Mouse (Mus musculus): ENCODE measurements around the gene Tmem72. TPM values are rescaled to one million over a fixed set of nuclear protein-coding genes. Genes with fewer than 3 reads are reported as not detected.
A peak's percentile ranks its signal among the peaks of the same experiment; 100 is the strongest.

Tmem72 gene
- polyA plus RNA-seq, 1 experiment = not detected

DNA sequence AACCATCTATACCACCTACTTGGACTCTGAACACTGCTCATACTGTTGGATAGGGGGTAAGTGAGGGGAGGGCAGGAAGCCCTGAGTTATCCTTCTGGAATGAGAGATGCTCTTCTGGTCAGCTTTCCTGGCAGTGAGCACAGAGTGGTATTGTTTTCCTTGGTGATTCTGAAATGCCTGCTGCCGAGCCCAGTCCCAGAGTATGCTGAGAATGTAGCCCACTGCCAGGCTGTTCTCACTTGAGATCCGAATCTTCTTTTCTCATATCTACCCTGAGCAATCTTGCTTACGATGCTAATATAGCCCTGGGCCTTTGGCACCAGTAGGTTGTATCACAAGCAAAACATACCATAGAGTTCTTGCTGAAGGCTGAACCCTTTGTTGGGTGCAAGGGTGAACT is 22.4 kb downstream of the Tmem72 start:
- WGBS = 80% methylated on average over 3 of the region's 3 CpGs
- H3K27me3 ChIP-seq (ENCODE audit: control insufficient read depth, insufficient read depth, low read length) = no peaks in the 10 kb centered on the region
- no peaks in the 10 kb centered on the region; the same call in 1 of the 2 replicates for H3K4me1 ChIP-seq (ENCODE audit: control insufficient read depth, insufficient read depth, insufficient read length, low read length)
- no peak overlapping the region for H3K27ac ChIP-seq (ENCODE audit: insufficient read depth, low read depth, low read length)
- H3K36me3 ChIP-seq (ENCODE audit: control insufficient read depth, insufficient read depth, low read length) = no peaks in the 10 kb centered on the region
- no peak overlapping the region for H3K4me3 ChIP-seq (ENCODE audit: low read depth, low read length)
- TF ChIP-seq POLR2A (IDR thresholded peaks at IDR 0.05; ENCODE audit: low read depth, low read length) = no peak
- TF ChIP-seq CTCF (IDR thresholded peaks at IDR 0.05; ENCODE audit: extremely low read depth, insufficient read length, insufficient replicate concordance, low read depth, low read length) = no peak

DNA sequence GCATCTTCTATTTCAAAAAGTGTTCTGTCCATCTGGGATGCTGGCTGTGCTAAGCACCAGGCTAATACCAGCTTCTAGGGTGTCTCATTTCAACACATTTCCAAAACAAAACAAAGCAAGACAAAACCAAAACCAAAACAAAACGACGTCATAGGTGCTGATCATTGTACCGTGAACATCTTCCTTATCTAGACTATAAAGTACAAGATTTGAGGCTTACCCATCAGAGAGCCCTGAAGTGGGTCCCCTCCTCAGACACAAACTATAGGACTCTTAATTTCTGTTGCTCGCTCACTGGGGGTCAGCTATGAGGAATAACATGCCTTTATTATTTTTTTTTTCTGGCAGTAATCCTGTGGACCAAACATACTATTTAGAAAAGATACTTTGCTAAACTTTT is 23.1 kb downstream of the Tmem72 start:
- 53% methylated on average over 4 of the region's 4 CpGs for WGBS
- Histone ChIP-seq H3K27ac (ENCODE audit: insufficient read depth, low read depth, low read length) (no peak overlapping the region), H3K4me1 (ENCODE audit: control insufficient read depth, insufficient read depth, insufficient read length, low read length) (no peaks in the 10 kb centered on the region; the same call in 1 of the 2 replicates), H3K27me3 (ENCODE audit: control insufficient read depth, insufficient read depth, low read length) (no peaks in the 10 kb centered on the region), H3K4me3 (ENCODE audit: low read depth, low read length) (no peak overlapping the region), H3K36me3 (ENCODE audit: control insufficient read depth, insufficient read depth, low read length) (no peaks in the 10 kb centered on the region)
- no peak for TF ChIP-seq POLR2A (IDR thresholded peaks at IDR 0.05; ENCODE audit: low read depth, low read length)
- TF ChIP-seq CTCF (IDR thresholded peaks at IDR 0.05; ENCODE audit: extremely low read depth, insufficient read length, insufficient replicate concordance, low read depth, low read length) = no peak

DNA sequence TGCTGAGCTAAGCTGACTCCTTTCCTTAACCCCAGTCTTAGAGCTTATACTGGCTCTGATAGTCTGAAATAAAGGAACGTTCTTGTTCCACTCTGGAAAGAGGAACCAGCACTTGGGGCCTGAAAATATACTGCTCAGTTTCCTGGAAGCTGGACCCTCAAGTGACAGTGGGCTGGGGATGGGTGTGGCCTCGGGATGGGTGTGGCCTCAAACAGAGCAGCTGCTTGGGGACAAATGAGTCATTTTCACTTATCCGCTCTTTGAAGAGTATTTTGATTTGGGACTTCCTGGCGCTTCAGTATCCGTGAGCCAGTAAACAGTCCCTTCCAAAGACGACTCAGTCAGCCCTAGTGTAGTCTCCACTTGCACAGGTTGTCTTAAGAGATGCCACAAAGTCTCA is 34.4 kb downstream of the Tmem72 start:
- 23% methylated on average over 6 of the region's 6 CpGs for WGBS
- Histone ChIP-seq H3K36me3 (ENCODE audit: control insufficient read depth, insufficient read depth, low read length) (no peaks in the 10 kb centered on the region), H3K27me3 (ENCODE audit: control insufficient read depth, insufficient read depth, low read length) (no peaks in the 10 kb centered on the region), H3K4me1 (ENCODE audit: control insufficient read depth, insufficient read depth, insufficient read length, low read length) (no peaks in the 10 kb centered on the region; the same call in none of the 2 replicates), H3K27ac (ENCODE audit: insufficient read depth, low read depth, low read length) (peak overlapping the region; percentile 13), H3K4me3 (ENCODE audit: low read depth, low read length) (no peak overlapping the region)
- TF ChIP-seq CTCF (IDR thresholded peaks at IDR 0.05; ENCODE audit: extremely low read depth, insufficient read length, insufficient replicate concordance, low read depth, low read length) = no peak
- TF ChIP-seq POLR2A (IDR thresholded peaks at IDR 0.05; ENCODE audit: low read depth, low read length) = no peak

DNA sequence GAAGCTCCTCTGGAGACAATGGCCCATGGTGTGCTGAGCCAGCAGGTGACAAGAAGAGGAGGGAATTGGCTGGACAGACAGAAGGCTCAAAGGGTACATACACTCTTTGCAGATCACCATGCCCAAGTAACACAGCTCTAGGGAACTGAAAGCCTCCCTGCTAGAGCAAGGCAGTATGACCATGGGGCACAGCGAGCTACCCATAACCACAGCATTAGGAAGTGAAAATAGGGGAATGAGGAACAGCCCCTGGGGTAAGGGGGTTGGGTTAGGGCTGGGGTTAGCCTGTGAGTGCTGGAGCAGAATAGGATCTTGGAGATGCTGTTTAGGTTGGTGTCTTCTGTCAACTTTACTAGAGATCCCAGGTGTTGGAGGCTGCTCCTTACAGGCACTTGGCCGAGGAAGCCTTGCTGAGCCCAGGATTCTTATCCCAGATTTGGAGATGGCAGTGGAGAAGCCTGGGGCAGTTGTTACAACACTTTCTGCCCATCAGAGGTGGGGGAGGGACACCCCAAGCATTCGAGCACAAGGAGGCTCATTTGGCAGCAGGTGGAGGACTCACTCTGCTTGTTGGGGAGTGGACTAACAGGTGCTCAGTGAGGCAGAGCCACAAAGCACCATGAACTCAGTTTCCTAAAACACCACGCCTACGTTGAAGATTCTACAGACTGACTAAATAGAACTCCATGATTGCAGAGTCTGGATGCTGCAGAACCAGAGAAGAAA is 37.0 kb downstream of the Tmem72 start:
- no peaks in the 10 kb centered on the region for H3K27me3 ChIP-seq (ENCODE audit: control insufficient read depth, insufficient read depth, low read length)
- H3K4me1 ChIP-seq (ENCODE audit: control insufficient read depth, insufficient read depth, insufficient read length, low read length) = peaks cover 10% of the 10 kb centered on the region
- no peaks in the 10 kb centered on the region for H3K36me3 ChIP-seq (ENCODE audit: control insufficient read depth, insufficient read depth, low read length)
- H3K27ac ChIP-seq (ENCODE audit: insufficient read depth, low read depth, low read length) = 0 out of 2 replicates have a peak overlapping the region, but pooled peaks have one; percentile 15
- TF ChIP-seq POLR2A (IDR thresholded peaks at IDR 0.05; ENCODE audit: low read depth, low read length) (no peak), CTCF (IDR thresholded peaks at IDR 0.05; ENCODE audit: extremely low read depth, insufficient read length, insufficient replicate concordance, low read depth, low read length) (no peak)
- H3K4me3 ChIP-seq (ENCODE audit: low read depth, low read length) = no peak overlapping the region
- 54% methylated on average over 5 of the region's 5 CpGs for WGBS

DNA sequence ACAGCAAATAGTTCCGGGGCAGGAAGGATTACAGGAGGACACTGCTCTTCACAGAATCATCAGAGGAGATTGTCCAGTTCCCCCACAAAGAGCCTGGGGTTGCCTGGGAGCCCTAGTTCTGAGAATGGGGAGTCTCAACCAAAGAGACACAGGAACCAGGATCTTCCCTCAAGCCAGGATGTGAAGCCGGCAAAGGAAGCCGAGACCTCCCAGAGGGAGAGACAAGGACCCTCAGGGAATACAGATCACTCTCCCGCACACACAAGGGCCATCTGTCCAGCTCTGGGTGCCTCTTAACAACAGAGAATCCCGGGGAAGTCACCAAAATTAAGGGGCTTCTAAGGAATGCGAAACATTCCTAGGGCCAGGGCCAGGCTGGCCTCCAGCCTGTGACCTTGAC is 39.4 kb downstream of the Tmem72 start:
- Histone ChIP-seq H3K4me1 (ENCODE audit: control insufficient read depth, insufficient read depth, insufficient read length, low read length) (peaks cover 14% of the 10 kb centered on the region), H3K27me3 (ENCODE audit: control insufficient read depth, insufficient read depth, low read length) (no peaks in the 10 kb centered on the region), H3K36me3 (ENCODE audit: control insufficient read depth, insufficient read depth, low read length) (no peaks in the 10 kb centered on the region), H3K27ac (ENCODE audit: insufficient read depth, low read depth, low read length) (no peak overlapping the region), H3K4me3 (ENCODE audit: low read depth, low read length) (no peak overlapping the region)
- WGBS = 67% methylated on average over 6 of the region's 6 CpGs
- TF ChIP-seq POLR2A (IDR thresholded peaks at IDR 0.05; ENCODE audit: low read depth, low read length) = no peak
- no peak for TF ChIP-seq CTCF (IDR thresholded peaks at IDR 0.05; ENCODE audit: extremely low read depth, insufficient read length, insufficient replicate concordance, low read depth, low read length)

DNA sequence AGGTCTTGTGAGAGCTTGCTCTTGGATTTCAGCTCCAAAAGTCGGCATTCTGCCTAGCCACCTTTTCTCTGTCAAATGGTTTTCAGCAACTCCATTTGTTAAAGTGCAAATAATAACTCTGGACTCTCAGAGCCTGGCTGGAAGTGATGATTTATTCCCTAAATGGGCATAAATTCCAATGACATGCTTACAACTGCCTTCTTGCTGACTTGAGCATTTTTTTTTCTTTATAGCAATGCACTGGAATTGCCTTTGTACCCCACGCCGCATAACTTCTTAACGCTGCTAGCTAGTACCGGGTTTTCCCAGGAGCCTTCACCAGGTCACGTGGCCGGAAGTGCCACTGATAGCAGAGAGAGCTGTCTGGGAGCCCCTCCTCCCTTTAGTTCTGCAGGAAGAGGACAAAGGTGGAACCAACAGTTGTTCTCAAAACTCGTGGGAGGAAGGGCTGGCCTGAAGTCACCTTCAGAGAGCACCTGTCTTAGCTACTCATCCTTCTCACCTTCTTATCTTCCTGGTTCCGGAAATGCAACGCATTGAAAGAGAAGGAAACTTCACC is 40.3 kb downstream of the Tmem72 start:
- Histone ChIP-seq H3K27me3 (ENCODE audit: control insufficient read depth, insufficient read depth, low read length) (no peaks in the 10 kb centered on the region), H3K4me3 (ENCODE audit: low read depth, low read length) (peak overlapping the region; percentile 23; the same call in 1 of the 2 replicates)
- WGBS = 25% methylated on average over 10 of the region's 10 CpGs

DNA sequence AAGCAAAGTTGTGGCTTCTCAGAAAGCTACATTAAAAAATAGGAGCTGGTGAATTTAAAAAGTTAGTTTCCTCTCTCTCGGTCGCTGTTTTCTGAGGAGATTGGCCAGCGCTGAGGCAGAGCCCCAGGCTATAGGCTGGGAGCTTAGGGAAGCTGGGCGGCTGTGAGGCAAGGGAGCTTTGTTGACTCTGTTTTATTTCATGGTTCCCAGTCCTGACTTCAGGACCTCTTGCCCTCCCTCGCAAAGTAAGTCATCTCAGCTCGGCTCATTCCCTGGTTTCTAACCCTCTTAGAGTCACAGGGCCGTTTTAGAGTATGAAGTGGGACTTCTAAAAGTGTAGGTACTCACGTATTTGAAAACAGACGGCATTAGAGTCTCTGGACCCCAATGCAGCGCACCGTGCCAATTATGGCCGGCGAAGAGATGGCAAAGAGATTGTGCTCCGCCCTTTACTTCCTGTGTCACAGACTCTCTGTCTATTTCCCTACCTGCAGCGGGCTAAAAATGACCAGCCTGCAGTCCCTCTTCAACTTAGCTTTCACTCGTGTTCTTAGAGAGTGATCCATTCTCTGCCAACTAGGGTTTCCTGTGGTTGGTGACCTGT is 42.3 kb downstream of the Tmem72 start:
- Histone ChIP-seq H3K27ac (ENCODE audit: insufficient read depth, low read depth, low read length) (peak overlapping the region; percentile 65), H3K27me3 (ENCODE audit: control insufficient read depth, insufficient read depth, low read length) (no peaks in the 10 kb centered on the region), H3K4me1 (ENCODE audit: control insufficient read depth, insufficient read depth, insufficient read length, low read length) (peaks cover 33% of the 10 kb centered on the region), H3K36me3 (ENCODE audit: control insufficient read depth, insufficient read depth, low read length) (no peaks in the 10 kb centered on the region), H3K4me3 (ENCODE audit: low read depth, low read length) (peak overlapping the region; percentile 70)
- 21% methylated on average over 16 of the region's 16 CpGs for WGBS
- TF ChIP-seq CTCF (IDR thresholded peaks at IDR 0.05; ENCODE audit: extremely low read depth, insufficient read length, insufficient replicate concordance, low read depth, low read length) (no peak), POLR2A (IDR thresholded peaks at IDR 0.05; ENCODE audit: low read depth, low read length) (no peak)

More for the DNA sequence above, 40.3 kb downstream of the Tmem72 start:
- Histone ChIP-seq H3K4me1 (ENCODE audit: control insufficient read depth, insufficient read depth, insufficient read length, low read length) (peaks cover 19% of the 10 kb centered on the region), H3K36me3 (ENCODE audit: control insufficient read depth, insufficient read depth, low read length) (no peaks in the 10 kb centered on the region), H3K27ac (ENCODE audit: insufficient read depth, low read depth, low read length) (peak overlapping the region; percentile 58)
- TF ChIP-seq CTCF (IDR thresholded peaks at IDR 0.05; ENCODE audit: extremely low read depth, insufficient read length, insufficient replicate concordance, low read depth, low read length) (no peak), POLR2A (IDR thresholded peaks at IDR 0.05; ENCODE audit: low read depth, low read length) (no peak)

Measured in small intestine, adult 2 months (tissue).